Mouse (Mus musculus): Measurements from ENCODE around the gene Cytl1. TPM values are rescaled to one million over a fixed set of nuclear protein-coding genes. Genes with fewer than 3 reads are reported as not detected.

Cytl1 gene
- polyA plus RNA-seq, 1 experiment, result 3.7 TPM

GRCm38 (mm10) chr5:37736213-37736612, 894 bp downstream of the Cytl1 start:
- no peaks in the 10 kb centered on the region for H3K27me3 ChIP-seq (replicated peaks; ENCODE audit: control insufficient read depth, insufficient read depth, low read length)
- 58% methylated on average over 7 of the region's 7 CpGs for WGBS
- DNase-seq, result no peak
- no peak overlapping the region for H3K27ac ChIP-seq (ENCODE audit: insufficient read depth, low read depth, low read length)
- H3K4me3 ChIP-seq (ENCODE audit: insufficient read depth, low read depth, low read length), result no peak overlapping the region
- no peaks in the 10 kb centered on the region for H3K4me1 ChIP-seq (ENCODE audit: control insufficient read depth, insufficient read depth, low read length)
- TF ChIP-seq POLR2A (IDR thresholded peaks at IDR 0.05; ENCODE audit: low read depth, low read length), result no peak
- TF ChIP-seq CTCF (conservative IDR thresholded peaks at IDR 0.05; ENCODE audit: insufficient read depth, insufficient read length, low read depth, low read length), result no peak
- H3K36me3 ChIP-seq (ENCODE audit: control insufficient read depth, insufficient read depth, low read length), result no peaks in the 10 kb centered on the region

GRCm38 (mm10) chr5:37743889-37744707, 8.8 kb downstream of the Cytl1 start:
- no peak overlapping the region for H3K4me3 ChIP-seq (ENCODE audit: insufficient read depth, low read depth, low read length)
- no peak overlapping the region for H3K27ac ChIP-seq (ENCODE audit: insufficient read depth, low read depth, low read length)
- no peak for TF ChIP-seq POLR2A (IDR thresholded peaks at IDR 0.05; ENCODE audit: low read depth, low read length)
- no peaks in the 10 kb centered on the region for H3K4me1 ChIP-seq (ENCODE audit: control insufficient read depth, insufficient read depth, low read length)
- H3K36me3 ChIP-seq (ENCODE audit: control insufficient read depth, insufficient read depth, low read length), result no peaks in the 10 kb centered on the region
- DNase-seq, result peak; percentile 22
- H3K27me3 ChIP-seq (replicated peaks; ENCODE audit: control insufficient read depth, insufficient read depth, low read length), result no peaks in the 10 kb centered on the region
- WGBS, result 61% methylated on average over 13 of the region's 13 CpGs

GRCm38 (mm10) chr5:37752027-37752967, 17.0 kb downstream of the Cytl1 start:
- no peak overlapping the region for H3K4me3 ChIP-seq (ENCODE audit: insufficient read depth, low read depth, low read length)
- peak; percentile 84 for TF ChIP-seq CTCF (conservative IDR thresholded peaks at IDR 0.05; ENCODE audit: insufficient read depth, insufficient read length, low read depth, low read length)
- TF ChIP-seq POLR2A (IDR thresholded peaks at IDR 0.05; ENCODE audit: low read depth, low read length), result no peak
- H3K36me3 ChIP-seq (ENCODE audit: control insufficient read depth, insufficient read depth, low read length), result no peaks in the 10 kb centered on the region
- WGBS, result 60% methylated on average over 8 of the region's 8 CpGs
- H3K27me3 ChIP-seq (replicated peaks; ENCODE audit: control insufficient read depth, insufficient read depth, low read length), result no peaks in the 10 kb centered on the region
- H3K27ac ChIP-seq (ENCODE audit: insufficient read depth, low read depth, low read length), result no peak overlapping the region
- peak; percentile 77 for DNase-seq
- no peaks in the 10 kb centered on the region for H3K4me1 ChIP-seq (ENCODE audit: control insufficient read depth, insufficient read depth, low read length)

- WGBS, result 65% methylated on average over 7 of the region's 7 CpGs
- Histone ChIP-seq H3K27ac (ENCODE audit: insufficient read depth, low read depth, low read length) (no peak overlapping the region), H3K36me3 (ENCODE audit: control insufficient read depth, insufficient read depth, low read length) (no peaks in the 10 kb centered on the region), H3K4me3 (ENCODE audit: insufficient read depth, low read depth, low read length) (no peak overlapping the region), H3K27me3 (replicated peaks; ENCODE audit: control insufficient read depth, insufficient read depth, low read length) (no peaks in the 10 kb centered on the region), H3K4me1 (ENCODE audit: control insufficient read depth, insufficient read depth, low read length) (no peaks in the 10 kb centered on the region)
- DNase-seq, result no peak
- TF ChIP-seq POLR2A (IDR thresholded peaks at IDR 0.05; ENCODE audit: low read depth, low read length), result no peak
- no peak for TF ChIP-seq CTCF (conservative IDR thresholded peaks at IDR 0.05; ENCODE audit: insufficient read depth, insufficient read length, low read depth, low read length)
Observed at GRCm38 (mm10) chr5:37753366-37753765, 18.0 kb downstream of the Cytl1 start.

GRCm38 (mm10) chr5:37762046-37762445, 26.7 kb downstream of the Cytl1 start:
- DNase-seq, result no peak
- Histone ChIP-seq H3K4me1 (ENCODE audit: control insufficient read depth, insufficient read depth, low read length) (no peaks in the 10 kb centered on the region), H3K36me3 (ENCODE audit: control insufficient read depth, insufficient read depth, low read length) (no peaks in the 10 kb centered on the region), H3K27me3 (replicated peaks; ENCODE audit: control insufficient read depth, insufficient read depth, low read length) (no peaks in the 10 kb centered on the region), H3K27ac (ENCODE audit: insufficient read depth, low read depth, low read length) (no peak overlapping the region), H3K4me3 (ENCODE audit: insufficient read depth, low read depth, low read length) (no peak overlapping the region)
- WGBS, result 88% methylated on average over 3 of the region's 3 CpGs
- no peak for TF ChIP-seq POLR2A (IDR thresholded peaks at IDR 0.05; ENCODE audit: low read depth, low read length)
- TF ChIP-seq CTCF (conservative IDR thresholded peaks at IDR 0.05; ENCODE audit: insufficient read depth, insufficient read length, low read depth, low read length), result no peak

GRCm38 (mm10) chr5:37765851-37766250, 30.5 kb downstream of the Cytl1 start:
- WGBS, result 28% methylated on average over 8 of the region's 8 CpGs
- no peaks in the 10 kb centered on the region for H3K27me3 ChIP-seq (replicated peaks; ENCODE audit: control insufficient read depth, insufficient read depth, low read length)
- TF ChIP-seq POLR2A (IDR thresholded peaks at IDR 0.05; ENCODE audit: low read depth, low read length) (no peak), CTCF (conservative IDR thresholded peaks at IDR 0.05; ENCODE audit: insufficient read depth, insufficient read length, low read depth, low read length) (no peak)
- no peak overlapping the region for H3K4me3 ChIP-seq (ENCODE audit: insufficient read depth, low read depth, low read length)
- no peak overlapping the region for H3K27ac ChIP-seq (ENCODE audit: insufficient read depth, low read depth, low read length)
- no peaks in the 10 kb centered on the region for H3K4me1 ChIP-seq (ENCODE audit: control insufficient read depth, insufficient read depth, low read length)
- H3K36me3 ChIP-seq (ENCODE audit: control insufficient read depth, insufficient read depth, low read length), result no peaks in the 10 kb centered on the region
- DNase-seq, result no peak

- H3K27me3 ChIP-seq (replicated peaks; ENCODE audit: control insufficient read depth, insufficient read depth, low read length), result no peaks in the 10 kb centered on the region
- DNase-seq, result no peak
- H3K27ac ChIP-seq (ENCODE audit: insufficient read depth, low read depth, low read length), result no peak overlapping the region
- no peak for TF ChIP-seq CTCF (conservative IDR thresholded peaks at IDR 0.05; ENCODE audit: insufficient read depth, insufficient read length, low read depth, low read length)
- no peak for TF ChIP-seq POLR2A (IDR thresholded peaks at IDR 0.05; ENCODE audit: low read depth, low read length)
- WGBS, result 45% methylated on average over 5 of the region's 5 CpGs
- H3K36me3 ChIP-seq (ENCODE audit: control insufficient read depth, insufficient read depth, low read length), result no peaks in the 10 kb centered on the region
- no peaks in the 10 kb centered on the region for H3K4me1 ChIP-seq (ENCODE audit: control insufficient read depth, insufficient read depth, low read length)
- H3K4me3 ChIP-seq (ENCODE audit: insufficient read depth, low read depth, low read length), result no peak overlapping the region
Observed at GRCm38 (mm10) chr5:37767231-37767630, 31.9 kb downstream of the Cytl1 start.

Measured in kidney, adult 2 months (tissue).